ENCODE assay signal across 8 mouse cellular contexts in genomic region chr15:25886581-25887011, GRCm38 (mm10). TPM values are rescaled to one million over a fixed set of nuclear protein-coding genes. Genes with fewer than 3 reads are reported as not detected.
DNase-seq lines count a peak whose midpoint lies in the region; ATAC-seq lines count a peak whose summit lies in the region.

No protein-coding gene starts in this region.

- H3K36me3 ChIP-seq in kidney, embryonic 14.5 days (ENCODE audit: control insufficient read depth, insufficient read depth, low read length) = no peaks in the 10 kb centered on the region
- no peaks in the 10 kb centered on the region for H3K36me3 ChIP-seq in limb, embryonic 10.5 days

- DNase-seq in kidney, adult 11 months = peak; percentile 91
- peak; percentile 70 for DNase-seq in gastrocnemius, postnatal 10 days
- DNase-seq in layer of hippocampus, postnatal 14 days (ENCODE audit: low spot score in 2 of 2) = peak; percentile 55 to 88
- peak; percentile 29 for DNase-seq in ovary, postnatal 10 days (ENCODE audit: low spot score)
- DNase-seq in T-cell, adult 2 months (ENCODE audit: low spot score) = no peak
- DNase-seq in limb, embryonic 10.5 days (ENCODE audit: low spot score) = no peak
- DNase-seq in c-Kit-positive CD71-positive TER-119-positive erythroid progenitor cells, embryonic 14.5 days (ENCODE audit: low spot score) = no peak

- H3K9me3 ChIP-seq in kidney, embryonic 14.5 days (ENCODE audit: control insufficient read depth, low read length) = no peaks in the 10 kb centered on the region
- no peaks in the 10 kb centered on the region for H3K9me3 ChIP-seq in limb, embryonic 10.5 days (replicated peaks)

- H3K4me2 ChIP-seq in kidney, embryonic 14.5 days (replicated peaks; ENCODE audit: low read depth, low read length) = no peak overlapping the region

- H3K9ac ChIP-seq in kidney, embryonic 14.5 days (ENCODE audit: low read depth, low read length) = no peak overlapping the region

- WGBS in kidney, embryonic 14.5 days = 78% methylated on average over 6 of the region's 6 CpGs
- WGBS in limb, embryonic 10.5 days = 92% methylated on average over 6 of the region's 6 CpGs

- no peak for ATAC-seq in kidney, embryonic 14.5 days (ENCODE audit: low FRiP score, low TSS enrichment)

- H3K27ac ChIP-seq in kidney, embryonic 14.5 days (ENCODE audit: low read depth, low read length) = no peak overlapping the region
- H3K27ac ChIP-seq in limb, embryonic 10.5 days = no peak overlapping the region

- H3K4me3 ChIP-seq in kidney, embryonic 14.5 days (ENCODE audit: low read length) = no peak overlapping the region
- H3K4me3 ChIP-seq in limb, embryonic 10.5 days = no peak overlapping the region

- H3K27me3 ChIP-seq in kidney, embryonic 14.5 days (ENCODE audit: control insufficient read depth, insufficient read depth, low read length) = no peaks in the 10 kb centered on the region
- no peaks in the 10 kb centered on the region for H3K27me3 ChIP-seq in limb, embryonic 10.5 days (ENCODE audit: low read depth, poor library complexity, severe bottlenecking)

- no peaks in the 10 kb centered on the region for H3K4me1 ChIP-seq in kidney, embryonic 14.5 days (ENCODE audit: control insufficient read depth, insufficient read depth, low read length)
- H3K4me1 ChIP-seq in limb, embryonic 10.5 days = no peaks in the 10 kb centered on the region

RNA-seq across cellular contexts. Expression of gene Retreg1, which starts 43.6 kb away (rescaled TPM):
- polyA plus RNA-seq in kidney, embryonic 14.5 days (2014; fragmentation: Nextera tagmentation; extraction: Ambion mirVana) = 10.2 and 14.6 TPM in 2 replicates
- 100 to 1,000 TPM; 114 to 115 TPM for total RNA-seq in gastrocnemius, postnatal 10 days (2021)
- total RNA-seq in layer of hippocampus, postnatal 14 days (2021) = 10 to 100 TPM; 31.4 to 34.8 TPM
- 1.2 and 1.9 TPM in 2 replicates for polyA plus RNA-seq in limb, embryonic 10.5 days (2016; fragmentation: Nextera tagmentation; extraction: Ambion mirVana)

Comparison
In these comparisons a context has a peak if more than half of its experiments do, and no peak if none do; other contexts are left out.
1. DNase-seq: peak in kidney, adult 11 months (single experiment), gastrocnemius, postnatal 10 days (single experiment), layer of hippocampus, postnatal 14 days (2 of 2) and ovary, postnatal 10 days (single experiment); none in T-cell, adult 2 months (single experiment), limb, embryonic 10.5 days (single experiment) and c-Kit-positive CD71-positive TER-119-positive erythroid progenitor cells, embryonic 14.5 days (single experiment).